Mouse (Mus musculus) forebrain, embryonic 10.5 days (tissue): Measurements from ENCODE around the gene Ube2ql1. TPM values are rescaled to one million over a fixed set of nuclear protein-coding genes. Genes with fewer than 3 reads are reported as not detected.

ENCODE experiments used
- DNase-seq: peaks from one replicate; pipeline ENCODE4 v3.0.0-alpha.2; 2017; ENCODE audit warnings: low spot score; ENCODE audit errors: extremely low spot score
- H3K27ac ChIP-seq: fragments of 300-500 bp; sonication (generic); 2 replicates; pipeline ENCODE4 v1.5.1; 2016; ENCODE audit warnings: mild to moderate bottlenecking
- H3K27me3 ChIP-seq: fragments of 300-500 bp; sonication (generic); 2 replicates; pipeline ENCODE4 v1.6.1; 2016; ENCODE audit warnings: mild to moderate bottlenecking; ENCODE audit not compliant: poor library complexity, severe bottlenecking
- H3K36me3 ChIP-seq: fragments of 300-500 bp; sonication (generic); replicated peaks from 2 replicates; pipeline ENCODE4 v1.6.1; 2016; ENCODE audit warnings: mild to moderate bottlenecking, moderate library complexity
- H3K4me1 ChIP-seq: fragments of 300-500 bp; sonication (generic); 2 replicates; pipeline ENCODE4 v1.6.1; 2016
- H3K4me3 ChIP-seq: fragments of 300-500 bp; sonication (generic); 2 replicates; pipeline ENCODE4 v1.5.1; 2016; ENCODE audit warnings: mild to moderate bottlenecking, moderate library complexity
- H3K9me3 ChIP-seq: fragments of 300-500 bp; sonication (generic); 2 replicates; pipeline ENCODE4 v1.6.1; 2016; ENCODE audit warnings: mild to moderate bottlenecking, moderate library complexity
- WGBS: fragments of 180-500 bp; shearing (Covaris S2); methylation state at CpG from one replicate; pipeline ENCODE4 v1.1.7; 2016; 5-methylcytosine and 5-hydroxymethylcytosine counted together
- polyA plus RNA-seq: library from polyadenylated mRNA; unstranded; fragments of >200 nt; fragmentation: Nextera tagmentation; extraction: Ambion mirVana; gene quantifications from 2 replicates; pipeline ENCODE4 v1.2.1, GENCODE M21; 2016

Gene Ube2ql1
- polyA plus RNA-seq, 1 experiment from 2014 or later, result 0.58 TPM

DNA sequence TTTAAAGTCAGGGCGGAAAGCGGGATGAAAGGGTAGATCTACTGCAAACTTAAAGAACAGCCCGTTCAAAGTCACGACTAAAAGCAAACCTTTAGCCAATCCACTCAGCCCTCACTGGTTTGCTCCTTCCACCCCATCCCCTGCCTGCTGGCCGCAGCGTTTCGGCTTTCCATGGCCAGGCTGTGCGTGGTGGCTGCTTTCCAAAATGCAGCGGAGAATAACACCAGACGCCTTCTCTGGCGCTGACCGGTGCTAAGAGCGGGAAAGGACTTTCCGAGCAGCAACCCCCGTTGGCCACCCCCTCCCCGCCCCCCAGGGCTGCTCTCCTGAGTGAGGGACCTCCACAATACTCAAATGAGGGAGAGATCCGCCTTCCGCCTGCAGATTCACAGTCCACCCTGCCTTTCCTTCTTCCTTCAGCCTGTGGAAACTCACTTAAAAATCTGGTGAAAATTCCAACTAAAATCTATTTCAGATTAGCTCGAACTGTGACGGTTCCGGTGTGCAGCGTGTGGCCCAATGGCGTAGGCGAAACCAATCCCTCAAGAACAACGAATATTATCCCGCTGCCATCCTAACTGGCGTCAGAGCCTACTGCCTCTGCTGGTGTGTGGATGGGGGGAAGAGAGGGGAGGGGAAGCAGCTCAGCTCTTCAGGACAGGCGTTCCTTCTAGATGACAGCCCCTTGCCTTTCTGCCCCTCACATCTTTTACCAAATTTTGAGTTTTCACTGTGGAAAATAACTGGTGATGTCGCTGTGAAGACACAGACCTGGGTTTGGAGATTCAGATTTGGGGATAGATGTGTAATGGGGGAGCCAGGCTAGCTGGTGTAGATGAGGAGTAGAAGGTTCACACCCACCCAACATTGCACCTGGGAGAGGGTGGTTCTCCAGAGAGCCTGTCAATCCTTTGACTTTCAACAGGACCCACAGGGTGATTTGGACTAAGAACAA is 919 bp upstream of the Ube2ql1 start:
- WGBS, result 3% methylated on average over 29 of the region's 29 CpGs
- Histone ChIP-seq H3K9me3 (peaks cover 4% of the 10 kb centered on the region; the same call in 1 of the 2 replicates), H3K27ac (peak overlapping the region; percentile 62; the same call in 1 of the 2 replicates), H3K36me3 (no peaks in the 10 kb centered on the region), H3K4me3 (peak overlapping the region; percentile 77), H3K4me1 (peaks cover 37% of the 10 kb centered on the region), H3K27me3 (peaks cover 79% of the 10 kb centered on the region)
- DNase-seq, result peak; percentile 50

DNA sequence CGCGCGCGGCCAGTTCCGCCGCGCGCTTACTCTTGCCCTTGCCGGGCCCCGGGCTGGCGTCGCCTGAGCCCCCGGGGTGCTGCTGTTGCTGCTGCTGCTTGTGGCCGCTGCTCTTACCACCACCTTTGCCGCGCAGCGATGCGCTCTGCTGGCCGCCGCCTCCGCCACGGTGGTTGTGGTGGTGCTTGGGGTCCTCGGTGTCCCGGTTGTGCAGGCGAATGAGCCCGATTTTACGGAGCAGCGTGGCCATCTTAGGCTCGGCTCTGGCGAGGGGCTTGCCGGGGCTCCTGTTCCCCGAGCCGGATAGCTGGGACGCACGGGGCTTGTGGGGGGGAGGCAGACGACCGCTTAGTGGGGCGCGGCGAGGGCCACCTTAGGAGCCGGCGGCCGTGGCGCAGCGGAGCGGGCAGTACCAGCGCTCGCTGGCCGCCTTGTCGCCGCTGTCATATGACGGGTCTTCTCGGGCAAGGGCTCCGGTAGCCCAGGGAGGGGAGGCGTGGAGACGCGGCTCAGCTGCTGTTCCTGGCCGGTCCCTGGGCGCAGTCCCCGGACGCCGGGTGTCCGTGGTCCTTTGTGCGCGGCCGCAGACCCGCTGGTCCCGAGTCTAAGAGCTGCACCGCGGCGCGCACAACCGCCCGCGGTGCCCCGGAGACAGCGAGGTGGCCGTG is 464 bp downstream of the Ube2ql1 start:
- Histone ChIP-seq H3K27me3 (peaks cover 89% of the 10 kb centered on the region), H3K27ac (peak overlapping the region; percentile 80), H3K36me3 (no peaks in the 10 kb centered on the region), H3K9me3 (peaks cover 4% of the 10 kb centered on the region; the same call in 1 of the 2 replicates), H3K4me3 (peak overlapping the region; percentile 77), H3K4me1 (peaks cover 37% of the 10 kb centered on the region)
- peak; percentile 70 for DNase-seq
- 1% methylated on average over 74 of the region's 78 CpGs for WGBS

DNA sequence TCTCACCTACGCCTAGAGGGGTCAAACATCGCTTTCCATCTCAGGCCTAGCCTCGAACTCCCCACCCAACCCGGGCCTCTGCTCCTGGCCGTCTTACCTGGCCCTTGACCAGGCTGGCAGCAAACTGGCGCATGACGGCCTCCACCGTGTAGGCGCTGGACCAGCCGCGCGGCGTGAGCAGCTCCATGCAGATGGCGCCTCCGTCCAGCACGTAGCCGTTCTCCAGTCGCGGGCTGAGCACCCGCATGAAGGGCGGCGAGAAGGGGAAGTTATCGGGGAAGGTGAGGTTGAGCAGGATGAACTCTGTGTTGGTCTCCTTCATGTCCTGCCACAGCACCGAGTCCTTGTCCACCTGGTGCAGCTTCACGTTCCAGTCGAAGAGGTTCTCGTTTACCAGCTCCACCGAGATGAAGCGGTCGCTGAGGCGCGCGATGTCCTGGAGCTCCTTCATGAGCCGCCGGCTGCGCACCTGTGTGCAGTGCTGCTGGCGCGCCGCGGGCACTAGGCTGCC is 1.2 kb downstream of the Ube2ql1 start:
- H3K27me3 ChIP-seq, result peaks cover 90% of the 10 kb centered on the region
- no peaks in the 10 kb centered on the region for H3K36me3 ChIP-seq
- peaks cover 37% of the 10 kb centered on the region for H3K4me1 ChIP-seq
- H3K4me3 ChIP-seq, result peak overlapping the region; percentile 77
- peaks cover 4% of the 10 kb centered on the region; the same call in 1 of the 2 replicates for H3K9me3 ChIP-seq
- DNase-seq, result peak; percentile 50
- no peak overlapping the region for H3K27ac ChIP-seq
- under 1% methylated on average over 40 of the region's 40 CpGs for WGBS

DNA sequence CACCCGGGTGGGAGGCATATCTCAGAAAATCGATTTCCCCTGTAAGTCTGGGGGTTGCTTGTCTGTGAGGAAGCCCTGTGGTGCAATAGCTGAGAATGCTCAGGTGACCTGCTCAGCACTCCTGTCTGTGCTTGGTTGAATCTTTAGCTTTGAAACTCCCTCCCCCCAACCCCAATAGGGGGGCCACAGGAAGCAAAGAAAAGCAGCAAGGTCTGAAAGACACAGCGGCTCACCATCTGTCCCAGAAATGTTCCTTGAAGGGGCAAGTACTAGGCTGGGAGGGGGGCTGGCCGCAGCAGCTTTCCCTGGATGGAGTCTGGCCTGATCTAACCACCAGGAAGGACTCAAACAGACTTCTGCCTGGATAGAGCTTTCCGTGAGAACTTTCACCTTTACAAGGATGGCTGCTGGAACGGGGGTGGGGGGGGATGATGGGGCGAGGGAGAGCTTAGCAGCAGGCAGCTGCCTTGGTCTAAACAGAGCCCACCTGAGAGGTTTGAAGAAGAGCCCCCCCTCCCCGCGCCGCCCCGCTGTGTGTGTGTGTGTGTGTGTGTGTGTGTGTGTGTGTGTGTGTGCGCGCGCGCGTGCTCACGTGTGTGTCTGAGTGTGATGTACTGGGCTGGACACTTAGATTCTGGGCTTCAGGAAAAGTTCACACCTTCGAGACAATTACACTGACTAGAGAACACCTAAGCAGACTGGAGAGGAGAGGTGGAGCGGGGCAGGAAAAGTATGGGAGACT is 2.1 kb downstream of the Ube2ql1 start:
- H3K4me3 ChIP-seq, result peak overlapping the region; percentile 77
- H3K27ac ChIP-seq, result no peak overlapping the region
- peak; percentile 21 for DNase-seq
- peaks cover 37% of the 10 kb centered on the region for H3K4me1 ChIP-seq
- WGBS, result 17% methylated on average over 19 of the region's 19 CpGs
- no peaks in the 10 kb centered on the region for H3K36me3 ChIP-seq
- peaks cover 84% of the 10 kb centered on the region for H3K27me3 ChIP-seq
- H3K9me3 ChIP-seq, result peaks cover 4% of the 10 kb centered on the region; the same call in 1 of the 2 replicates

DNA sequence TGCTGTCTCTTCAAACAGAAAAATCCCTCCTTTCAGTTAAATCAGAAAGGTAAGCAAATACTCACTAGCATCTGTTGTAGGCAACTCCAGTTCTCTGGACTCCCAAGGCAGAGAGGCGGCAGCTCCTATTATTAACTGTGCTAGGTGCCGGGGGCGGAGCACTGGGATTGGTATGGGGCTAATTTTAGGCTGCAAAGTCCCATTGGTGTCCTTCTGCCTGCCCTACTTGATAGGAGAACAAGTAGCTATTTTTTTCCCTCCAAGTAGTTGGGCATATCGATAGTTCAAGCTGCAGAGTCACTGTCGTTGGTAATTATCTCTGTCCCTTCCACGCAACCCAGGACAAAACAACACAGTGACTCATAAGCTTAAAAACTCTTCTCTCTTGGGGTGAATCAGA is 7.1 kb downstream of the Ube2ql1 start:
- Histone ChIP-seq H3K9me3 (no peaks in the 10 kb centered on the region), H3K27me3 (peaks cover 35% of the 10 kb centered on the region), H3K36me3 (no peaks in the 10 kb centered on the region), H3K4me1 (peaks cover 6% of the 10 kb centered on the region), H3K4me3 (no peak overlapping the region), H3K27ac (no peak overlapping the region)
- no peak for DNase-seq
- 93% methylated on average over 6 of the region's 6 CpGs for WGBS

DNA sequence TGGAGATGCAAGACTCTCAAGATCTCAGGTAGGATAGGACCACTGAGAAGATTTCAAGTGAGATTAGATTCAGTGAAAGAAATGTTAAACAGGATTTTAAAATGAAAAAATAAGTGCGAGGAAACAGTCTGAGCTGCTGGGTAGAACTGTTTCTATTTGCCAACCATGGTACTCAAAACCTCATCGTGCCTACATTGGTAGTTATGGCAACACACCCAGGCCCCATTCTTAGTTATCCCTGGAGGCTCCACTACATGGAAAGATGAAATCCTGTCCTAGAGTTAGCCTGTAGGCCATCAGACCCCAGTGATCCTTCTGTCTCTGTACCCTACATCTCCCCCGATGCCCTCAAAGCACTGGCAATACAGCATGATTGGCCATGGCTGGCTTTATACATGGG is 14.3 kb downstream of the Ube2ql1 start:
- no peaks in the 10 kb centered on the region for H3K36me3 ChIP-seq
- peaks cover 6% of the 10 kb centered on the region; the same call in 1 of the 2 replicates for H3K4me1 ChIP-seq
- H3K27me3 ChIP-seq, result peaks cover 2% of the 10 kb centered on the region; the same call in 1 of the 2 replicates
- DNase-seq, result no peak
- H3K4me3 ChIP-seq, result no peak overlapping the region
- WGBS, result 97% methylated on average over 3 of the region's 3 CpGs
- no peaks in the 10 kb centered on the region for H3K9me3 ChIP-seq
- no peak overlapping the region for H3K27ac ChIP-seq

DNA sequence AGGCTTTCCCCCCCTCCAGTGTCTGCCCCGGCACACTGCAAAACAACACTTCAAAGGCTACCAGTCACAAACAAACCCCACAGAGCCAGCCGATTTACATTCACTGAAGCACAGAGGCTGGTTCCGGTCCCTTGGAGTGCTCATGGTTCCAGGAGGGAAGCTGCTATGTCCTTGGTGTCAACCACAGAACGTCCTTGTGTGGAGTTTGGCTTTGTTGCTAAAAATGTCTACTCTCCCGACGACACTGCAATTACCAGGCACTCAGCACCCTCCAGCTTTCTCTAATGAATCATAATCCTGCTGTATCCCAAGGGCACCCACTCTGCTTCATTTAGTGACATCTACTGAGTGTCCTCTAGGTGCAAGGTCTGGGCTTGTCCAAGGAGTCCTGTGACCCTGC is 18.5 kb downstream of the Ube2ql1 start:
- Histone ChIP-seq H3K4me1 (peaks cover 23% of the 10 kb centered on the region), H3K27ac (no peak overlapping the region), H3K9me3 (no peaks in the 10 kb centered on the region), H3K27me3 (peaks cover 18% of the 10 kb centered on the region), H3K4me3 (no peak overlapping the region), H3K36me3 (no peaks in the 10 kb centered on the region)
- WGBS, result 28% methylated on average over 6 of the region's 6 CpGs
- DNase-seq, result no peak

DNA sequence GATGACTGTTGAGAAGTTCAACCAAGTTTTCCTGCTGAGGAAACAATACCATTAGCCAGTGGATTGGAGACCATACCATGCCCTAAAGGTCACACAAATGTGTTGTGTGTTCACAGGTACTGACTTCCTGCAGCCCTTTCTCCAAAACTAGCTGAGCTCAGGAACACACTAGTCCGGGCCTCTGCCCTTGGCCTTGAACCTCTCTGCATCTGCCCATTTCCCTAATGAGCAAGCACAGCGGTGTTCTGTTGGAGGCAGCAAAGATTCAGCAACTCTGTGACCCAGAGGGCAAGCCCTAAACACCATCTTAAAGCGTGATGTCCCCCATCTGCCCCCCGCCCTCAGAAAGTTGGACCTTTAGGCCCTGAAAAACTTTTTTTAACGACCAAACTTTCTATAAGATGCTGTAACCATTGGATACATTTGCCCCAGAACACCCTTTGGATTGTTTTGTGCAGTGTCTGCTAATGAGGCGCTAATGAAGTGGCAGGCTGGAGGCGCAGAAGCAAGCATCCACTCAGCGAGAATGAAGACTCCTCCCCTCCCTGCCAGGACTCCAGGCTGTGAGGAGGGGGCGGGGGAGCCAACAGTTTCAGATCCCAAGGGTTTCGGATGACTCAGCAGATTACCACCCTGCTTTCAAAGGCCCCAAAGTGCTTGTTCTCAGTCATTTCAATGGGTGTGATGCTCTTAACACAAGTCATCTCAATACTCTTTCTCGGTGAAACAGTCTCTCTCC is 21.7 kb downstream of the Ube2ql1 start:
- Histone ChIP-seq H3K36me3 (no peaks in the 10 kb centered on the region), H3K4me1 (peaks cover 23% of the 10 kb centered on the region), H3K27ac (no peak overlapping the region), H3K27me3 (peaks cover 19% of the 10 kb centered on the region), H3K9me3 (no peaks in the 10 kb centered on the region), H3K4me3 (no peak overlapping the region)
- WGBS, result 12% methylated on average over 11 of the region's 11 CpGs
- DNase-seq, result peak; percentile 61

DNA sequence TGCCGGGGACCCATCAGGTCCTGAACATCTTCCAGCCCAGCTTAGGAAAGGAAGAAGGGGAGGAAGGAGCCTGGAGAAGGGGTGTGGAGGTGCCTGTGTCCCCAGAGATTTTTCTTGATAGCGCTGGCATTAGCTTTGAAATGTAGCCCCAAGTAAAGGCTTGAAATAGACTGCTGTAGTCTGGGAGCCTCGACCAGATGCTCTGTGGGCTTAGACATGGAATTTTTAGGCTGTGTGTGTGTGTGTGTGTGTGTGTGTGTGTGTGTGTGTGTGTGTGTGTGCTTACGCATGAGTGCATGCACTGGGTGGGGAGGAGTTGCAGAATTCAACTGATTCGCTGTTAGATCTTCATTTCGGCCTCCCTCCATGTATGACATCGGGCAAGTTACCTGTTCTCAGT is 31.5 kb downstream of the Ube2ql1 start:
- no peak for DNase-seq
- Histone ChIP-seq H3K9me3 (no peaks in the 10 kb centered on the region), H3K27me3 (peaks cover 8% of the 10 kb centered on the region), H3K36me3 (no peaks in the 10 kb centered on the region), H3K4me3 (no peak overlapping the region), H3K27ac (no peak overlapping the region), H3K4me1 (no peaks in the 10 kb centered on the region)
- 92% methylated on average over 7 of the region's 7 CpGs for WGBS

DNA sequence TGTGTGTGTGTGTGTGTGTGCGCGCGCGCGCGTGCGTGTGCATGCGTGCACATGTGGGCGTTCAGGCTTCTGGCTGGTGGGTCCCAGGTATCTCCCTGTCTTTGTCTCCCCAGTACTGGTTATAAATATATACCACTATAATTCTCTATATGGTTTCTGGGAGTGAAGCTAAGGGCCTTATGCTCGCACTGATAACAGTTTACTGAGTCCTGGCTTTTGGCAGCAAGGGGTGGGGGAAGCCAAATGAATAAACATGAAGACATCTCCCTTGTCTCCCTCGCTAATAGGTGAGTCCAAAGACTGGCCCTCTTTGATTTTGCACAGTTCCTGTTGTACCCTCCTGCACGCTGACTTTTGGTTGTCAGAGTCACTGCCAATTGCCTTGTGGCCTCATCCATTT is 32.2 kb downstream of the Ube2ql1 start:
- DNase-seq, result no peak
- Histone ChIP-seq H3K27ac (no peak overlapping the region), H3K9me3 (no peaks in the 10 kb centered on the region), H3K27me3 (peaks cover 13% of the 10 kb centered on the region), H3K4me3 (no peak overlapping the region), H3K4me1 (no peaks in the 10 kb centered on the region), H3K36me3 (no peaks in the 10 kb centered on the region)
- WGBS, result 95% methylated on average over 12 of the region's 12 CpGs

DNA sequence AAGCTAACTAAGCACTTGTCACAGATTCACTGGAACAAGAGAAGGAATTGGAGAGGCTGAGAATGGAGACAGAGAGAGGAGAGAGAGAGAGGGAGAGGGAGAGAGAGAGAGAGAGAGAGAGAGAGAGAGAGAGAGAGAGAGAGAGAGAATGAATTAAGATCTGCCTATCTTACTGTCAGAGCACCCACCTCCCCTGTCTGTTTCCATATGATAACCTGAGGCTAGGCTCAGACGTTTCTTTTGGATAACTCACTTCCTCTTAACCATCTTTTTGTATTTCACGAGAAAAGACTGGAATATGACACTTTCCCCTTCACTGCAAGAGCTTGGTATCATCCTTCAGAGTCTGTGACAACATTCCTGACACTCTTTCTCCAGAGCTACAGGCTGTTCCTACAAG is 32.8 kb downstream of the Ube2ql1 start:
- H3K36me3 ChIP-seq, result no peaks in the 10 kb centered on the region
- H3K9me3 ChIP-seq, result no peaks in the 10 kb centered on the region
- WGBS, result 52% methylated on average over 2 of the region's 2 CpGs
- DNase-seq, result no peak
- no peak overlapping the region for H3K27ac ChIP-seq
- H3K4me1 ChIP-seq, result no peaks in the 10 kb centered on the region
- peaks cover 13% of the 10 kb centered on the region for H3K27me3 ChIP-seq
- no peak overlapping the region for H3K4me3 ChIP-seq

DNA sequence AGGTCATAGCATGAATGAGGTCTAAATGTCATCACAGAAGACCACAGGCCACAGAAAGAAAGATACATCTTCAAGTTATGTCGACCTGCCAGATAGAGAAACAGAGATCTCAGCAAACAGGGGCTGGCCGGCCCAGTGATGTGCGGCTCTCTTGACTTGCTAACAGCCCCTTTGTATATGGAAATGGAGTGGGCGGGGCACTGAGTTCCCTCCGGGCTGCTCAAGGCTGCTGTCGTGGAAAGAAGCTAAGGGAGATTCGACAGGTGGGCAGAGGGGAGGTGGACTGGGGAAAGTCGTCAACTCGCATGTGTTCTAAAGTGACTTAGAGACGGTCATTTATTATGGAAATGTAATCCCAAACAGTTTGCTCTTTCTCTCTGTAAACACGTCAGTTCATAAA is 36.2 kb downstream of the Ube2ql1 start:
- H3K9me3 ChIP-seq, result no peaks in the 10 kb centered on the region
- H3K27ac ChIP-seq, result no peak overlapping the region
- no peak for DNase-seq
- WGBS, result 25% methylated on average over 11 of the region's 11 CpGs
- H3K27me3 ChIP-seq, result peaks cover 13% of the 10 kb centered on the region
- H3K4me1 ChIP-seq, result no peaks in the 10 kb centered on the region
- H3K36me3 ChIP-seq, result no peaks in the 10 kb centered on the region
- no peak overlapping the region for H3K4me3 ChIP-seq
